Mouse (Mus musculus) bone marrow macrophage, adult 2 months (primary cell): ENCODE results near the gene Cdc20b.

Source experiments
- CTCF ChIP-seq: IDR thresholded peaks from 2 replicates; pipeline ENCODE4 v1.5.1; 2012; ENCODE audit warnings: low read depth, mild to moderate bottlenecking, low read length, moderate library complexity
- POLR2A ChIP-seq: IDR thresholded peaks from 2 replicates; pipeline ENCODE4 v1.6.1; 2012; ENCODE audit warnings: mild to moderate bottlenecking, low read depth, low read length, borderline replicate concordance

GRCm38 (mm10) chr13:113046211-113046883, 11.4 kb downstream of the Cdc20b start, which contains the start of gene Gpx8:
- TF ChIP-seq CTCF (no peak), POLR2A (no peak)
